Mouse (Mus musculus): ENCODE measurements around the gene Dusp23.

DNA sequence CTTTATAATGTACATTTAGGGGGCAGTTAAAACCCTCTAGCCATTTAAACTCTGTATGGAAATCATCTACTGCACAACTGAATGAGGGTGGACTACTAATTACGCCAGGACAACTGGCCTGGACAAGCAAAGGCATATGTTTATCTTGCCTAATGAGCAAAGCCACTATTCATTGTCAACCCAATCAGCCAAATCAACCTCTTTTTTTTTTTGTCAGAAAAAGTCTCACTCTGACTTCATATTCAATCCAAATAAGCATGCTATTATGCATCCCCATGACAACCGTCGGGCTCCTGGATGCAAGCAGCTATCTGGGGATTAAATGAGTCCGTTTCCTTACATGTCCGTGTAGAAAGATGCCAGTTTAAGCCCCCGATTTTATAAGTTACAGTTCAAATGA is 34.8 kb upstream of the Dusp23 start:
- TF ChIP-seq POLR2A (IDR thresholded peaks at IDR 0.05; ENCODE audit: control insufficient read depth, extremely low read depth, insufficient read depth, low read length, poor library complexity), result no peak
- TF ChIP-seq CTCF (IDR thresholded peaks at IDR 0.05; ENCODE audit: borderline replicate concordance, control insufficient read depth, extremely low read depth, insufficient read depth, low read length, poor library complexity), result no peak

Measured in thymus, adult 2 months (tissue).